Mouse (Mus musculus) heart, adult 18-20 months (tissue): Measurements from ENCODE around the gene Jpt1. TPM values are rescaled to one million over a fixed set of nuclear protein-coding genes. Genes with fewer than 3 reads are reported as not detected.
"Not testable (repeated sequence)": the region's sequence is repeated elsewhere in the genome, so short reads cannot be mapped to it uniquely, and the experiment has no call there.

Experiments
- DNase-seq, 2 experiments: peaks; one replicate each; pipeline ENCODE4 v3.0.0; 2021 to 2022; ENCODE audit warnings: mixed read lengths in 1 of 2
- long read RNA-seq, 2 experiments: library from polyadenylated mRNA; stranded (forward); transcript quantifications; one replicate each; pipeline ENCODE4 v2.0.0; 2021
- total RNA-seq, 2 experiments: library from RNA; stranded (reverse); gene quantifications; 2 replicates each; pipeline ENCODE4 v1.2.3; 2021

Jpt1 gene
- total RNA-seq = 100 to 1,000 TPM; 114 to 148 TPM
- long read RNA-seq, experiment 1, partial matches to known transcripts = 0 of 9 reads
- long read RNA-seq, experiment 1, other reads (novel, unspliced or antisense) = 8 of 9 reads
- long read RNA-seq, experiment 2, partial matches to known transcripts = 3 of 8 reads
- long read RNA-seq, experiment 2, other reads (novel, unspliced or antisense) = 5 of 8 reads

DNA sequence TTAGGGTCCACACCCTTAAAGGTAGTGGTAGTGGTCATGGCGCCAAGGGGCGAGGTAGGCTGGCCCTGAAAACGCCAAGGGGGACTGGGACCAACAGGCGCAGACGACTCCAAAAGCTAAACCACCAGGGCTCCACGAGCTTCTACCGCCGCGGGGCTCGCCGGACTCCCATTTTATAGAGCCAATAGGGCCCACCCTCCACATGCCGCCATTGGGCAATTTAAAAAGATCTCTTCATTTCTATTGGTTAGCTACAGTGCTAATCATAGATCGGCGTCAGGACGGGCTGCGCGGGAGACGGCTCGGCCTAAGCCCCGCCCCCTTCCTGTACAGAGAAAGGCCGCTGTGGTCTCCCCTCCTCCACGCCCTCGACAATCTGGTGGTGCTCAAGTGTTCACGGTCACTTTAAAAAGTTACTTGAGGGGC is at the start of gene Jpt1:
Gene Jpt1, minus strand, starts transcription at position 150 of the 426 bp plus-strand sequence.
- peak; percentile 99 to 100 for DNase-seq

DNA sequence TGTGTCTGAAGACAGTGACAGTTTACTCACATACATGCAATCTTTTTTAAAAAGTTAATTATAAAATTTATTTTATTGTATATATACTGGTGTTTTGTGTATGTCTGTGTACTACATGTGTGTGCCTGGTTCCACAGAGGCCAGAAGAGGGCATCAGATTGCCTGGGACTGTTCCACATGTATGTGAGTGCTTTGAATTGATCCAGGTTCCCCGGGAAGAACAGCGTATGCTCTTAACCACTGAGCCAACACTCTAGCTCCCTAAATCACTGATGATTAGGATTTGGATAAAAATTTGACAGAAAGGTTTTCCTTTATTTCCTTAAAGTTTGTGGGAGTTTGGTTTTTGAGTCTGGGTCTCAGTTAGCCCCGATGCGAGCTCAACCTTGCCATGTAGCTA is 49.2 kb upstream of the Jpt1 start:
- no peak for DNase-seq

DNA sequence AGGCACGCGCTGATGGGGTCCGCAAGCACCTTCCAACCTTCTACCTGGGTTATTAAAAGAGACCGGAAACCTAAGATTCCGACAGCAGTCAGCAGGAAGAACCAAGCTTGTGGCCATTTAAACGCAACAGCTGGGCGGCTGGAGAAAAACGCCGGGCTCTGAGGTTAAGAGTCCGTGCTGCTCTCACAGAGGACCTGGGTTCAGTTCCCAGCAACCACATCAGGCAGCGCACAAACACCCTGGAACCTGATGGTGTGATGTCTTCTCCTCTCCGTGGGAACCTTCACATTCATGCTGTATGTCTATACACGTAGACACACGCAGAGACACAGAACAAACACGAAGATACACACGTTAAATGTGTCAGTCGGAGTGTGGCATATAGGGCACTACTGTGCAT is 41.5 kb upstream of the Jpt1 start:
- DNase-seq = no peak

DNA sequence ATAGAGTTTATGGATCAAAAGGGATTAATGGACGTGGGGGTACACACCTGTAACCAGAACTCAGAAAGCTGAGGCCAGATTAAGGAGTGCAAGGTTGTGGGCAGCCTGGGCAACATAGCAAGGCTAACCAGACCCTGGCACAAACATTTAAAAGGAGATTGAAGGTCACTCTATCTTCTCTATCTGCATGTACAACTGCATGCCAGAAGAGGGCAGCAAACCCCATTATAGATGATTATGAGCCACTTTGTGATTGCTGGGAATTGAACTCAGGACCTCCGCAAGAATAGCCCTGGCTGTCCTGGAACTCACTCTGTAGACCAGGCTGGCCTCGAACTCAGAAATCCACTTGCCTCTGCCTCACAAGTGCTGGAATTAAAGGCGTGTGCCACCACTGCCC is 38.6 kb upstream of the Jpt1 start:
- no peak for DNase-seq

DNA sequence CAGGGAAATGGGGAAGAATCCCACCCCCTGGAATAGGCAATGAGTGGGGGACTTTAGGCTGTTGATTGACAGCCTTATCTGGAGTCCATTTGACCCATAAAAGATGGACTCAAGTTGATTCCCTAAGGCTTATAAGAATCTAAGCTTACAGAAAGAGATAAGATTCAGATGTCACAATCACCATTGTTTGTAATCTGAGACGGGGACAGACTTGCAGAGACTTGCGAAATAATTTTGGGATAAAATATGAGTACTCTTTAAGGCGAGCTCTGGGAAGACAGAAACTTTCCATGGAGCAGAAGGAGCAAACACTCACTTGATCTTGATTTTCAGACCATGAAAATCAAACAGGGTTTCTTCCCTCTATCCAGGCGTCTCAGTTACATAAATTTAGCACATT is 29.4 kb upstream of the Jpt1 start:
- no peak for DNase-seq

DNA sequence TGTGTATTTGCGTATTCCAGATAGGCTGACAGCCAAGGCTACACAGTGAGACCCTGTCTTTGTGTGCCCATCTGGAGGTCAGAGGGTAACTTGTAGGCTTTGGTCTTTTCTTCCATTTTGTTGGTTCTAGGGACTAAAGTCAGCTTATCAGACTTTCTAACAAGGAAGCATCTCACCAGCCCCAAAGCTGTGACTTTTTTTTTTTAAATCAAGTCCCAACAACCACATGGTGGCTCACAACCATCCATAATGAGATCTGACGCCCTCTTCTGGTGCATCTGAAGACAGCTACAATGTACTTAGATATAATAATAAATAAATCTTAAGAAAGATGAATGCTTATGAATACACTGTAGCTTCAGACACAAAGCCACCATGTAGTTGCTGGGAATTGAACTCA is 23.9 kb upstream of the Jpt1 start:
- DNase-seq = no peak

DNA sequence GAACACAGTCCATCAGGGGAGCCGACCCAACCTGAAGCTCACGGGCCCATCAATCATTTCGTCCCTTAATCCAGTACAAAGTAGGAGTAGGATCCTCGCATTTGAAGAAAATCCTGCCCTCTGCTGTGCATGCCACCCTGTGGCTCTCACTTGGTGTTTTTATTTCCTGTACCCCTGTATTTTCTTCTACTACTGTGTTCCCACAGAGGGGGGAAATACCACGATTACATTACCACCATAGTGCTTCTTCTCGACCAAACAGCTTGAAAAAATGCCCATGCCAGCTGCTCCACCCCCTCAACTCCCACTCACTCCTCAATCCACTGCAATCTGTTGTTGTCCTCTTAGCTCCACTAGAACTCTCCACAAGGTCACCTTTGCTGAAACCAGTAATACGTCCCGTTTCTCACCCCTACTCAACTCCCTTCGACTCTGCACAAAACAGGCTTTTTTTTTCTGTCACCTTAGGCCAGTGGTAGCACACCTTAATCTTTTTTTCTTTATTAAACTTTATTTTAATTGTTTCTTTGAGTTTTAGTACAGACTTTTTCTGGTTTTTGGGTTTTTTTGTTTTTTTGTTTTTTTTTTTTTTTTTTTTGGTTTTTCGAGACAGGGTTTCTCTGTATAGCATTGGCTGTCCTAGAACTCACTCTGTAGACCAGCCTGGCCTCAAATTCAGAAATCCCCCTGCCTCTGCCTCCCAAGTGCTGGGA is 22.8 kb upstream of the Jpt1 start:
- no peak for DNase-seq

DNA sequence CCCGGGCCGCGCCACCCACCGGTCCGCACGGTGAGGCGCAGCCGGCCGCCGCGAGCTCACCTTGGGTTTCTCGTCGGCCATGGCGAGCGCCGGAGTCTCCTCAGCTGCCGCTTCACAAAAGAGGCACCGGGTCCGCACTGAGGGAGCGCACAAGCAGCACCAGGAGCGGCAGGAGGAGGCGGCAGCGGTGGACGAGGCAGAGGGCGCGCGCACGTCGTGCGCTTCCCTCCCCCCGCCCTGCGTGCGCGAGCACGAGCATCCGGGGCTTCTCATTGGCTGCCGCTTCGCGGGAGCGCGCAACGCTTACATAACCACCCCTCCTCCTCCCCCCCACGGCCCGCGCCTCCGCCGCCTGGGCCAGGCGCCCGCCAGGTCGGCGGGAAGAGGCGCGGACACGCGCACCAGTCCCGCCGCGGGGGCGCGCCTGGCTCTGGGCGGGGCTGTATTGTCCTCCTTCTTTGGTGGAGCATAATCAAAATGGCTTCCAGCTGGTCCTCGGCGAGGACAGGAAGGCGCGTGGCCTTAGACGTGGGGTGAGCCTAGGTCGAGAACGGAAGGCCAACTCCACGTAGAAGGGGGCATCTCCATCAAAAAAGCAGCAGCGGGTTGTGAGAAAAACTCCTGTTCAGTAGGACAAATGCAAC is 22.0 kb upstream of the Jpt1 start, which contains the start of gene Sumo2:
Gene Sumo2, minus strand, starts transcription at position 239 of the 644 bp plus-strand sequence.
- DNase-seq = peak; percentile 98 to 99

DNA sequence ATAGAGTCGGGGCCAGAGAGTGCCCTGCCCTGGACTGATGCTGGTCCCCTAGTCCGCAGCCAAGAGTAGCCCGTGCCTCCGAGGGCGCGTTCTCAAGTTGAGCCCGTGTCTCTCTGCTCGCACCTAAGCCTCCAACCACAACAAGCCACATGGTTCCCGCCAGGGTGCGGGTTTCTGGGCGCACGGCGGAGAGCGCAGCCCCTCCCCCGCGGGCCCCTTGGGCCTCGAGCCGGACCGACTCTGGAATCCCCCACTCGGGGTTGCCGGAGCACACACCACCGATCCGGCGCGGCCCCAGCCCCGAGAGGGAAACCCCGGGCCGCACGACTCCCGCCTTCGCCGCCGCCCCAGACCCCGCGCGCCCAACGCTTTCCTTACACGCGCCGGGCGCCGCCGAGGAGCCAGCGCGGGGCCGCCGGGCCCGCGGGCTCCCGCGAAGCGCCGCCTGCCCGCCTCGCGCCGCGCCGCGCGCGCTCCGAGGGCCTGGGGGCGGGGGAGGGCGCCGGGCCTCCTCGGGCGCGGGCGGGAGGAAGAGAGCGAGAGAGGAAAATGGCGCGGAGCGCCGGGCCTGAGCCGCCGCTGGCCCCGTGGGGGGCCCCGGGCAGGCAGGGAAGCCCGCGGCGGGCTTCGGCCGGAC is 21.3 kb upstream of the Jpt1 start:
- DNase-seq = peak; percentile 69 to 73

DNA sequence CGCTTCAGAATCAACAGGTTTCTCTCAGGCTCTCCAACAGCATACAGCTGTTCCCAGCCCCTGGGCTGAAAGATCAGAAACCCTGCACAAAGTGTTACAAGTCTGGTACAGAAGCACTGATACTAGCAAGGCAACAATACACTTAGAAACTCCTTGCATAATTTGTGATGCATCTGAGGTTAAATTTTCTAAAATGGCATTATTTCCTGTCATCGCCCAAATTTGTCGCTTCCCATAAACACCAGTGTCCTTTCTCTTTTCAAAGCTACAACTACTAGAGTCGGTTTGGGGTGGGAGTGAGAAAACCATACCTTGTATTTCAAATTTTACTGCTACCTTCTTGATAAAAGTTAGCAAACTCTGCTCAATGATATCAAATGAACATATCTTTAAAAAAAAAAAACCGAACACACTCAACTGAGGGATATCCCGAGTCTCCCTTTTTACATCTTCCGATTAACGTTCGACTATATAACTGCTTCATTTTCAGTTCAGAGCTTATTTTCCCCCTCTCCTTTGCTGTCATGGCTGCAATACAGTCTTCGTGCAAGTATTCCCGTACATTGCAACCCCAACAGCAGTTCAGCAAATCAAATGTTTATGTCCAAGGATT is 20.7 kb upstream of the Jpt1 start:
- no peak for DNase-seq

DNA sequence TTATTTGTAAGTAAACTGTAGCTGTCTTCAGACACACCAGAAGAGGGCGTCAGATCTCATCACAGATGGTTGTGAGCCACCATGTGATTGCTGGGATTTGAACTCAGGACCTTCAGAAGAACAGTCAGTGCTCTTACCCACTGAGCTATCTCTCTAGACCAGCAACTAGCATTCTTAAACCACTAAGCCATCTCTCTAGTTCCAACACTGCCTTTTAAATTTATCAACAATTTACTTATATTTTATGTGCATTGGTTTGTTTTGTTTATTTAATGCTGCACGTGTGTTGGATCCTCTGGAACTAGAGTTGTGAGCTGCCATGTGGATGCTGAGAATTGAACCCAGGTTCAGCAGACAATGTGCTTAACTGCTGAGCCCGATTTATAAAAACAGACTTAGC is 12.3 kb upstream of the Jpt1 start:
- DNase-seq = not testable (repeated sequence)

DNA sequence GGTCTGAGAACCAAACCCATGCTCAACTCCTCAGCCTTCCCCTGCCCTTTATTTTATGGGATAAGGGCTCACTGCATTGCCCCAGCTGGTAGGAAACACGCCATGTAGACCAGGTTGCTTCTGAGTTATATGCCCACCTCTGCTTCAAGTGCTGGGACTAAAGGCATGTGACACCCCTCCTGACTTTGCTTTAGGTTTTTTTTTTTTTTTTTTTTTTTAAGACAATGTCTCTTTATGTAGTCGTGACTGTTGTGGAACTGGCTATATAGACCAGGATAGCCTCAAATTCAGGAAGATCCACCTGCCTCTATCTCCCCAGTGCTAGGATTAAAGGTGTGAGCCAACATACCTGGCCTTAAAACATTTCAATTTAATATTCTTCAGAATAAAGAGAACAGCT is 8.5 kb upstream of the Jpt1 start:
- no peak for DNase-seq

DNA sequence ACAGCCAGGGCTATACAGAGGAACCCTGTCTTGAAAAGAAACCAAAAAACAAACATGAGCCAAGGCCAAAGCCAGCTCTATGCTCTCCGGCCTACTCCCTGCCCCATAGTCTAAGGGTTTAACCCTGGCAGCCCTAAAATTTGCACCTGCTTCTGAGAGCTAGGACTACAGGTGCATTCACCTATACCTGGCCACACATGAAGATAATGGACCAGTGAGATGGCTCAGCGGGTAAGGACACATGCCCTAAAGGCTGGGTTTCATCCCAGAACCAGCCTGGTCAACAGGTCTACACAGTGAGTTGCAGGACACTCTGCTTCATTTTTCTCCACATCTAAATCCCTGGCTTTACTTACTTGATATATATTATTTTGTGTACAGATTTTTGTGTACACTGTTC is 8.1 kb upstream of the Jpt1 start:
- DNase-seq = no peak

DNA sequence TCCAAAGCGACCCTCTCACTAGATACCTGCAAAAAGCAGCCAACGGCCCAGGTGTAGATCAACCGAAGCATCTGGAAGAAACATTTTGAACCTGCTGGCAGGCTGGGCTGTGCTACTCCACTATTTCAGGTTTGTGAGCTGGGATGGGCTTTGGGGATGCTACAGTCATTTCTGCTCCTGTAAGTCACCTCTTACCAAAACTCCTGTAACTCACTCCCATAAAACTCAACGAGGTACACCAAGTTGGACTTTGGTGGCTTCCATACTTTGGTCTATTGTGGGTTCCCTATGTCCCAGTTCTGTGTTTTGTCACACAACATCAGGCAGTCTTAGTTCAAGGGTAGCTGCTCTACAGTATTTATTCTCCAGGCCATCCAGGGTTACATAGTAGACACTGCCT is 6.9 kb upstream of the Jpt1 start:
- DNase-seq = no peak

DNA sequence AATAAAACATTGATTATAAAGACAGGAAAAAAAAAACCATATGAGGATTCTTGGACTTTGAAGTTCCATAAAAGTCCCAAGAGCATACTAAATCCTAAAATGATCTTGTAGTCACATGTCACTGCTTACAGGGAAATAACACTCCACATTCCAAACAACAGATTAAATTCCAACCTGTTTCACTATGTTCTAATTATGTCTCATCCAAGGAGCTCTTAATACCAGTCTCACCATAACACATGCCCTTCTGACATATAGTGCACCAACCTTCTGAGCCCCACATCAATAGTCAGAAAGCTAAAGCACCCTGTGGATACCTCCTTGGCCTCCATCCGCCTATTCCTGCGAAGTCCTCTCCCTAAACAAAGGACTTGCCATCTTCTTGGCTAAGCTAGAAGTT is 6.0 kb upstream of the Jpt1 start:
- DNase-seq = no peak

DNA sequence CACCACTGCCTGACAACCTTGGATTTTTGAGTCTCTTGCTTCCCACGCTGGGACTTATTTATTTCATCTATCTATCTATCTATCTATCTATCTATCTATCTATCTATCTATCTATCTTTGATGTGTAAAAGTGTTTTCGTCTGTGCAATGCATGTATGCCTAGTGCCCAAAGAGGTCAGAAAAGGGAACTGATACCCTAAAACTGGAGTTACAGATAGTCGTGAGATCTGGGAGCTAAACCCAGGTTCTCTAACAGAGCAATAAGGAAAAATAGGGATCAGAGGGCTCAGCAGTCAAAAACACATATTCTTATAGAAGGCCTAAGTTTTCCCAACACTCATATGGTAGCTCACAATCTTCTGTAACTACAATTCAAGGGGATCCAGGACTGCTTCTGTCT is 5.4 kb upstream of the Jpt1 start:
- no peak for DNase-seq

DNA sequence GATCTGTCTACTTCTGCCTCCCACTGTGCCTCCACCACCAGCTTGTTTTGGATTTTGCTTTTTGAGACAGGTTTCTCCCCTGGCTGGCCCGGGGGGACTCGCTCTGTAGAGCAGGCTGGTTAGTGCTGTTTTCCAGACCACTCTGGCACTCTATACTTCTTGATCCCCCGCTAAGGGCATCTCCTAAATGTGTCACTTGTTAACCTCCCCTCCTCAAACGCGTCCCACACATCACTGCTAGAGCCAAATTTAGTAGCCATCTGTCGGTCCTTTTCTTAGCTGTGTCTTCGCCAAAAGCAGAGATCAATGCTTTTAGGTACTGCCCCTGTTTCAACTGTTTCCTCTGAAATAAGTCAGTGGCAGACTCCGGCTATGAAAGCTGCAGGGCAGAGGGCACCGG is 4.5 kb upstream of the Jpt1 start:
- no peak for DNase-seq

DNA sequence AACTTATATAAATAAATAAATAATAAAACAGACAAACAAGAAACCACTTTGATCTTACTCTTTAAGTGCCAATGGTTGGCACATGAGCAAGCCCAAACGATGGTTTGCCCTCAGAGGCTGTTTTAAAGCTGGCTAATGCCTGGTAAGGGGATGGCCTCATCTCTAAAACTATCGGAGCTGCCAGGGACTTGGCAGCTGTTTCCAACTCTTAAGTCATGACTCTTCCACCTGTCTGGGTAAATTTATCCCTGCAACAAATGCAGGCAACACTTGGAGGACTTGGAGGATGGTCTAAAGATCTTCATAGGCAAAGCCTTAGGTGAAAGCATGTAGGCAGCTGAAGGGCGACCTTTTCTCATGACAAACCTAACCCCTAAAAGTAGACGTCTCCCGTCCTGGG is 2.8 kb upstream of the Jpt1 start:
- no peak for DNase-seq

DNA sequence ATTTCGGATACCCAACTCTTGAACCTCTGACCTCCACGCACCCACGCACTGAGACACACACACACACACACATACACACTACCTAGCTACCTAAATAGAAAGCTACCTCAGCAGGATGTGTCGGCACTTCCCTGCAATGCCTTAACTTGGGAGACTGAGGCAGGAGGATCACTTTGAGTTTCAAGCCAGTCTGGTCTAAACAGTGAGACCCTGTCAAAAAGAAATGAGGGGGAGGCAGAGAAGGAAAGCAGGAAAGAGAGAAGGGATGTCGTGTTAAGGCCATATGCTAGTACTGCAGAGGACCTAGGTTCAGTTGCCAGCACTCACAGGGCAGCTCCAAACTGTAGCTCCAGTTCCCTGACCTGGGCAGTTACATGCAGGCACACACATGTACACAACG is 834 bp upstream of the Jpt1 start:
- DNase-seq = no peak

DNA sequence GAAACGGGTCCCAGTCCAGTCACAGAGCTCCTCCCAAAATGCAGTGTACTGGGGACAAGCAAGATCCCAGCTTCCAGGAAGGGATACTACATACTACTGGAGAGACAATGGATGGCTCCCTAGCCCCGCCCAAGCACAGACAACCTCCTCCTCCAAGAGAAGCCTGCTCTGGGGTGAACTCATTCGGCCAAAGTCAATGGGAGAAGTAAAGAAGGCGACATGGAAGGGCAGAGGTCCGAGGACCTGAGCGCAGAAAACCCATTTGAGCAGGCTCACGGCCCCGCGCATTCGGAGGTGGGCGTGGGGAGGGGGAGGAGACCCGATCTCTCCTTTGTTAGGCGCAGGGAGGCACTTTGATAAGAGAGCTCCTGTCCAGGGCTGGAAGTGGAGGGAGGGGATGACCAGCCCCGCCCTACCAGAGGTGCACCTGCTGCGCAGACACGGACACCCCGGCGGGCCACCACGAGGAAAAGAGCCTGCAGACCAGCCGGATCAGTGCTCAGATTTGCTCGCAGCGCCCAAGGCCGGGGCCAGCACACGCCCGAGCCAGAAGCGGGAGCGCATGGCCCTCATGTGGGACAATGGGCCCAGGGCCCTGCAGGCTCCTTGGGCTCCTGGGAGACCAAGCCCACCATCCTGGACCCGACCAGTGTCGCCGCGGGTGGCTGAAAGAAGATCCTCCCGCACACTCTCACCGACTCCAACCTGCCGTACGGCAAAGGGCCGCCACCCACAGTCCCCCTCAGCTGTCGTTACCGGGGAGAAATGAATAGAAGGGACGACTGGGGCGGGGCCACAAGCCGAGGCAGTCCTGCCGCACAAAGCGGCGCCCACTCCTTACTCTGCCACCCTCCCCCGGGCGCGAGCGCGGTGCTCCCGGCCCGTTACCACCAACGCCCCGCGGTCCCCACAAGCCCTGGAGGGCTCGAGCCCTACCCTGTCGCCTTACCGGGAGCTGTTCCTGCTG is 633 bp downstream of the Jpt1 start:
- DNase-seq = peak in 1 of 2 experiments; percentile 50

DNA sequence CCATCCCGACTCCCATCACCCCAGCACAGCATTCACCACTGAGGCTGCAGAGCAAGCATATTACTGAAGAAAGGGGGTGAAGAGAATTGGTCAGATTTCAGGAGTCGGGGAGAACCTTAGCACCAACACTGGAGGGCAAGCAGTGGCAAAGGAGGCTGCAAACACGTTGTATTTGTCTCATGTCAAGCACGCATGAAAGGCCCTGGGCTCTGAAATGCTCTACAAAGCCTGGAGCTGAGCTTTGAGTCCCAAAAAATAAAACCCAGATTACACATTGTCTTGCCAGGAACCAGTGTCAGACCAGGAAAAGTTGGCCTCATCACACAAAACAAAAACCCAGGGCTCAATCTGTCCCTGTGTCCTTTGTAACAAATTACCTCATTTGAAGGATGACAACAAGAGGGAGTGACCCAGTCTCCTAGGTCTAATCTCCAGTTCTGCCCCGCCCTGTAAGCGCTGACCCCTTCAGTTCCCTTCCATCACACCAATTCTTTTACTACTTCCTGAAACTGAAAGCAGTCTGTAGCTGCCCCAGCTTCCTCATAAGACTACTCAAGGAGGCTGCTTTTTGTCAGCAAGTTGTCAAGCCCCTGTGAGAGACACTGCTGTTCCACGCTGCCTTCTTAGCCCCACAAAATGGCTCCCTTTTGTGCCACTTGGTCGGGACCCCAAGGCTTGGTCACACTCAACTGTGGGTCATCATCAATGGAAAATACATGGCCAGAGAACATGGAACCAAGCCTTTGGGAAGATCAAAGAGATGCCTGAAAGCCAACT is 1.6 kb downstream of the Jpt1 start:
- peak; percentile 59 to 75 for DNase-seq
